Mouse (Mus musculus): ENCODE measurements around the gene Insrr.
"Not testable (repeated sequence)": the region's sequence is repeated elsewhere in the genome, so short reads cannot be mapped to it uniquely, and the experiment has no call there.

Insrr gene

GRCm38 (mm10) chr3:87833482-87833881 lies 36.7 kb downstream of the Insrr start:
- no peak for DNase-seq

GRCm38 (mm10) chr3:87838622-87839021 lies 41.9 kb downstream of the Insrr start:
- DNase-seq, result peak; percentile 85

GRCm38 (mm10) chr3:87840858-87841257 lies 44.1 kb downstream of the Insrr start:
- DNase-seq, result no peak

- no peak for DNase-seq
Measured at GRCm38 (mm10) chr3:87844981-87845380, 48.2 kb downstream of the Insrr start.

GRCm38 (mm10) chr3:87846186-87846585 lies 49.4 kb downstream of the Insrr start:
- peak; percentile 19 for DNase-seq

- no peak for DNase-seq
Measured at GRCm38 (mm10) chr3:87846650-87847110, 49.9 kb downstream of the Insrr start, which contains the start of gene Sh2d2a. Sh2d2a (plus strand) TSS chr3:87846755.

GRCm38 (mm10) chr3:87847680-87848079 lies 50.9 kb downstream of the Insrr start:
- no peak for DNase-seq

GRCm38 (mm10) chr3:87849117-87849516 lies 52.4 kb downstream of the Insrr start:
- DNase-seq, result no peak

GRCm38 (mm10) chr3:87854795-87855568 lies 58.2 kb downstream of the Insrr start:
- no peak for DNase-seq

- DNase-seq, result no peak
Measured at GRCm38 (mm10) chr3:87855936-87856335, 59.2 kb downstream of the Insrr start.

GRCm38 (mm10) chr3:87857666-87858065 lies 60.9 kb downstream of the Insrr start:
- DNase-seq, result no peak

GRCm38 (mm10) chr3:87859813-87860212 lies 63.1 kb downstream of the Insrr start:
- peak; percentile 80 for DNase-seq

GRCm38 (mm10) chr3:87864111-87864510 lies 67.4 kb downstream of the Insrr start:
- DNase-seq, result not testable (repeated sequence)

Data from retina, postnatal 1 day (tissue).